Mouse (Mus musculus): ENCODE measurements around the gene Rbm20.
"Not testable (repeated sequence)": the region's sequence is repeated elsewhere in the genome, so short reads cannot be mapped to it uniquely, and the experiment has no call there.

Gene Rbm20

GRCm38 (mm10) chr19:53791751-53792720 is 114.9 kb downstream of the Rbm20 start:
- in situ Hi-C loops (cut with MboI), result no loop called here

GRCm38 (mm10) chr19:53792976-53793897 is 116.1 kb downstream of the Rbm20 start:
- in situ Hi-C loops (cut with MboI), result no loop called here

GRCm38 (mm10) chr19:53793994-53794890 is 117.1 kb downstream of the Rbm20 start:
- in situ Hi-C loops (cut with MboI), result no loop called here

- in situ Hi-C loops (cut with MboI), result no loop called here
Measured at GRCm38 (mm10) chr19:53794996-53795395, 117.9 kb downstream of the Rbm20 start.

GRCm38 (mm10) chr19:53796020-53796419 is 118.9 kb downstream of the Rbm20 start:
- in situ Hi-C loops (cut with MboI), result no loop called here

GRCm38 (mm10) chr19:53797770-53798169 is 120.7 kb downstream of the Rbm20 start:
- in situ Hi-C loops (cut with MboI), result no loop called here

- in situ Hi-C loops (cut with MboI), result no loop called here
Measured at GRCm38 (mm10) chr19:53799885-53800284, 122.8 kb downstream of the Rbm20 start.

GRCm38 (mm10) chr19:53800365-53800999 is 123.4 kb downstream of the Rbm20 start:
- in situ Hi-C loops (cut with MboI), result no loop called here

GRCm38 (mm10) chr19:53801380-53801779 is 124.3 kb downstream of the Rbm20 start:
- in situ Hi-C loops (cut with MboI), result no loop called here

GRCm38 (mm10) chr19:53801789-53802683 is 124.9 kb downstream of the Rbm20 start:
- in situ Hi-C loops (cut with MboI), result no loop called here

- in situ Hi-C loops (cut with MboI), result no loop called here
Measured at GRCm38 (mm10) chr19:53803954-53804353, 126.8 kb downstream of the Rbm20 start.

GRCm38 (mm10) chr19:53805063-53805462 is 128.0 kb downstream of the Rbm20 start:
- in situ Hi-C loops (cut with MboI), result no loop called here

GRCm38 (mm10) chr19:53806126-53806525 is 129.0 kb downstream of the Rbm20 start:
- in situ Hi-C loops (cut with MboI), result no loop called here

- in situ Hi-C loops (cut with MboI), result not testable (repeated sequence)
Measured at GRCm38 (mm10) chr19:53806526-53807275, 129.6 kb downstream of the Rbm20 start.

- in situ Hi-C loops (cut with MboI), result no loop called here
Measured at GRCm38 (mm10) chr19:53807276-53807801, 130.2 kb downstream of the Rbm20 start.

GRCm38 (mm10) chr19:53808041-53808777 is 131.1 kb downstream of the Rbm20 start:
- in situ Hi-C loops (cut with MboI), result no loop called here

- in situ Hi-C loops (cut with MboI), result no loop called here
Measured at GRCm38 (mm10) chr19:53809185-53809861, 132.2 kb downstream of the Rbm20 start.

- in situ Hi-C loops (cut with MboI), result no loop called here
Measured at GRCm38 (mm10) chr19:53810024-53810423, 132.9 kb downstream of the Rbm20 start.

Data from mature B cell (primary cell).